Mouse (Mus musculus): ENCODE measurements around the gene Maff. TPM values are rescaled to one million over a fixed set of nuclear protein-coding genes. Genes with fewer than 3 reads are reported as not detected.

Gene Maff
- polyA plus RNA-seq, 1 experiment from 2014 or later, result 2.6 TPM

DNA sequence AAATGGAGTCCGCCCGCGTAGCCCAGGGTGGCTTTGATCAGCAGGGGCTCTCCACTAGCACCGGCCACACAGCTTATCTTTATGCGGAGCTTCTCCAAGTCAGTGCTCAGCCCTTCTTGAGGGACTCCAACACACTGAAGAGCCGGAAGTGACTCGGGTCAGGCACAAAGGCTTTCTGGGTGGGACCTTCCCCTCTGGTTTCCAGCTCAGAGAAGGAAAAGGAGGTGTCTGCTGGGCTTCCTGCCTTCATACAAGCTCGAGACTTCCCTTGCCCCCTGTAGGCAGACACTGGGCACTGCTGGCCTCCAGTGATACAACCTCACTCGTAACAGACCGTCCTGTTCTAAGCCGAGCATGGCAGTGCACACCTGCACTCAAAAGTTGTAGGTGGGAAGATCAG lies 50.3 kb downstream of the Maff start:
- 0 out of 2 replicates have a peak, but pooled peaks have one; percentile 39 for ATAC-seq (ENCODE audit: insufficient number of reproducible peaks, low FRiP score)
- no peak overlapping the region for H3K4me3 ChIP-seq
- H3K4me2 ChIP-seq, result peak overlapping the region; percentile 26
- H3K9me3 ChIP-seq (replicated peaks), result no peaks in the 10 kb centered on the region
- peaks cover 12% of the 10 kb centered on the region for H3K36me3 ChIP-seq
- 73% methylated on average over 11 of the region's 11 CpGs for WGBS
- peaks cover 94% of the 10 kb centered on the region for H3K4me1 ChIP-seq (replicated peaks)
- H3K27me3 ChIP-seq (replicated peaks), result no peaks in the 10 kb centered on the region
- 0 out of 2 replicates have a peak overlapping the region, but pooled peaks have one; percentile 16 for H3K9ac ChIP-seq
- 0 out of 2 replicates have a peak overlapping the region, but pooled peaks have one; percentile 7 for H3K27ac ChIP-seq (ENCODE audit: poor library complexity, severe bottlenecking)

DNA sequence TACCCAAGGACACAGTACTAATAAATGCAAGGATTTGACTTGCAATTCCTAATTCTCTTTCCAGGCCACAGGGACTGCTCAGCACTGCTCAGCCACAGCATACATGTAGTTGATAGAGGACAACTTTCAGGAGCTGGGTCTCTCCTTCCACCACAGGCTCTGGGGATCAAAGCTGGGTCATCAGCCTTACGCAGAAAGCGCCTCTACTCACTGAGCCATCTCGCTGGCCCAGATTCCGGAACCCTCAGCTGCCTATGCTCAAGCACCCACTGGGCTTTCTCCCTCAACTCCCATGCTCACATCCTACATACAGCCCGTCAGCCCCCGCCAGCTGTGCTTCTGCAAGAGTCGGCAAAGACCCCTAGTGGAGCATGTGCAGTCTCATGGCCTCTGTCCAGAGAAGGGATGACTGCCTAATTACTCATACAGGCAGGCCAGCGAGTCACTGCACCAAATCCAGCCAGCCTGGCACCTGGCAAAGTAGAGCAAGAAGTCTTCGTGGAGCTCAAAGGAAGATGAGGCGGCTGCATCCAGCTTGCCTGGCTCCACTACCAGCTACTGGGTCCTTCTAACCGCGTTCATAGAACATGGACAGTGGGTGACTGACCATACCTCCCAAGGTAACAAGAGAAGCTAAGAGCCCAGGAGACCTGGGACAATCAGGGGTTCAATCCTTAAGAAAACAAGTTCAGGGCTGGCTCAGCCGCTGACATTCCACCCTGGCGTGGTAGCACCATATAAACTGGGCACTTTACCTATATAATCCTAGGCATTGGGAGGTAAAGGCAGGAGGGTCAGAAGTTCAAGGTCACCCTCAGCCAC lies 53.0 kb downstream of the Maff start:
- no peaks in the 10 kb centered on the region for H3K9me3 ChIP-seq (replicated peaks)
- H3K4me2 ChIP-seq, result peak overlapping the region; percentile 94
- 69% methylated on average over 14 of the region's 14 CpGs for WGBS
- no peak overlapping the region for H3K4me3 ChIP-seq
- H3K27me3 ChIP-seq (replicated peaks), result no peaks in the 10 kb centered on the region
- ATAC-seq (ENCODE audit: insufficient number of reproducible peaks, low FRiP score), result no peak
- peaks cover 12% of the 10 kb centered on the region for H3K36me3 ChIP-seq
- peak overlapping the region; percentile 76 for H3K27ac ChIP-seq (ENCODE audit: poor library complexity, severe bottlenecking)
- peaks cover 81% of the 10 kb centered on the region for H3K4me1 ChIP-seq (replicated peaks)
- H3K9ac ChIP-seq, result peak overlapping the region; percentile 4

DNA sequence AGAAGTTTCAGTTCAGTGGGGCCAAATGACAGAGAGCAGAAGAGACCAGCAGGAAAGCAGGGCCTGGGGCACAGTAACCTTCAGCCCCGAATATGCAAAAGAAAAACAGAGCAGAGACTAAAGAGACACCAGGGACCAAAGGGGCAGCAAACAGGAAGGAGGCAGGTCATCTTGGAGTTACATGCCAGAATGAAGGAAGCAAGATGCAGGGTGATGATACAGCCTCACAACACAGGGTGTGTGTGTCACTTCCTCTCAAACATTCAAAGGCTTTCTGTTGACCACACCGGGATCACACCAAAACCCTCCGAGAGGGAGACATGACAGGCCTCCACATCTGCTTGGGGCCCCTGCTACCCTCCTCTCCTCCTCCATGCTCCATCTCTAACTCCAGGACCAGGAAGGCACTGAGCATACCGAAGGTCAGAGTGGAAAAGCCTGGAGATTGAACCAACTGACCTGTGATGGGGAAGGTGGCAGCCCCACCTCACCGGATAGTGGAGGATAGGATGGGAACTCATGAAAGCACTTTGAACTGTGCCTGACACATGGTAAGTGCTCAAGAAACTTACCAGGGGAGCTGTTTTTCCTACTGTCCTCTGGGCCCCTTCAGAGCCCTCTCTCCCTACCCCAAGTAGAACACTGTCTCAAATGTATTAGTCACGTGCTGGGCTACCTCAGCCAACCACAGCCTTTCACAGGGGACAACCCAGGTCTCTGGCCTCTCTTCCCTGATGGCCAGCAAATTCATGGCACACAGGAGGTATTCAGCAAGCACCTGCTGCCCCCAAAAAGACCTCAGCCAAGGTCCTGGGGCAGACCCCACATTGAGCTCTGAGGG lies 53.9 kb downstream of the Maff start:
- Histone ChIP-seq H3K9me3 (replicated peaks) (no peaks in the 10 kb centered on the region), H3K36me3 (peaks cover 12% of the 10 kb centered on the region), H3K27ac (ENCODE audit: poor library complexity, severe bottlenecking) (peak overlapping the region; percentile 76), H3K4me1 (replicated peaks) (peaks cover 71% of the 10 kb centered on the region), H3K27me3 (replicated peaks) (no peaks in the 10 kb centered on the region), H3K4me3 (peak overlapping the region; percentile 12), H3K9ac (peak overlapping the region; percentile 70), H3K4me2 (peak overlapping the region; percentile 94)
- ATAC-seq (ENCODE audit: insufficient number of reproducible peaks, low FRiP score), result no peak
- WGBS, result 48% methylated on average over 6 of the region's 6 CpGs

DNA sequence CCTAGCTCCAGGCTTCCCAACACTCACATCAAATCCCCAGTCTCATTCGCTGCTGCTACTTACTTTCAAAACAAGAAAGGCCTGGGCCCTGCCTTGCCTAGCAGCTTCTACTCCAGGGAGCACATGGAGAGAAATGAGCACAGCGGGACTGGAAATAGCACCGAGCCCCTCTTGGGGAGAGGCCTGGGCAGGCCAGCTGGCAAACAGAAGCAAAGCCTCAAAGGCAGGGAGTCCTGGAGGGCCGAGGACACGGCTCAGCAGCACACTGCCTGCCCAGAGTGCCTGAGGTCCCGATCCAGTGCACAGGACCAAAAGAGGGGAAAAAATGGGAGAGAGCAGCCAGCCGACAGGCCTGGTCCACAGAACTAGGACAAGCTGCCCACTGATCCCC lies 54.5 kb downstream of the Maff start:
- Histone ChIP-seq H3K36me3 (peaks cover 12% of the 10 kb centered on the region), H3K27ac (ENCODE audit: poor library complexity, severe bottlenecking) (peak overlapping the region; percentile 76), H3K4me2 (peak overlapping the region; percentile 94), H3K4me1 (replicated peaks) (peaks cover 65% of the 10 kb centered on the region), H3K4me3 (peak overlapping the region; percentile 12), H3K27me3 (replicated peaks) (no peaks in the 10 kb centered on the region), H3K9me3 (replicated peaks) (no peaks in the 10 kb centered on the region), H3K9ac (peak overlapping the region; percentile 70)
- ATAC-seq (ENCODE audit: insufficient number of reproducible peaks, low FRiP score), result no peak
- 55% methylated on average over 7 of the region's 7 CpGs for WGBS

DNA sequence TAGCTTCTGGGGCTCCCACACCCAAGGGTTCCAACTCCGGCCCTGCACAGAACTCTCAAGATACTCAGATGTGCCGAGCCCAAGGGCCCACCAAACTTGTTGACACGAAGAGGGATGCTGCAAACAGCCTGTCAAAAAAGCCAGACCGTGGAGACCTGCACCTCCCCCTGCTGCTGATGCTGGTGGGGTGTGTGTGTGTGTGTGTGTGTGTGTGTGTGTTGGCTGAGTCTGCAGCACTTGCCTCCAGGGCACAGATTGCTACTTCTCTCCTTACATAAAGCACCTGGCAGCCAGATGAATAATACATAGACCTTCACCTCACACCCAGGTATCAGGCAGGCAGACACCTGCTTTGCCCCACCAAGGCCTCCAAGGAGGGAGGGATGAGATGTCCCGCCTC lies 55.8 kb downstream of the Maff start:
- Histone ChIP-seq H3K4me2 (peak overlapping the region; percentile 94), H3K27me3 (replicated peaks) (no peaks in the 10 kb centered on the region), H3K9me3 (replicated peaks) (no peaks in the 10 kb centered on the region), H3K4me3 (peak overlapping the region; percentile 88), H3K27ac (ENCODE audit: poor library complexity, severe bottlenecking) (0 out of 2 replicates have a peak overlapping the region, but pooled peaks have one; percentile 75), H3K4me1 (replicated peaks) (peaks cover 61% of the 10 kb centered on the region), H3K9ac (peak overlapping the region; percentile 89), H3K36me3 (peaks cover 12% of the 10 kb centered on the region)
- no peak for ATAC-seq (ENCODE audit: insufficient number of reproducible peaks, low FRiP score)
- 5% methylated on average over 5 of the region's 5 CpGs for WGBS

DNA sequence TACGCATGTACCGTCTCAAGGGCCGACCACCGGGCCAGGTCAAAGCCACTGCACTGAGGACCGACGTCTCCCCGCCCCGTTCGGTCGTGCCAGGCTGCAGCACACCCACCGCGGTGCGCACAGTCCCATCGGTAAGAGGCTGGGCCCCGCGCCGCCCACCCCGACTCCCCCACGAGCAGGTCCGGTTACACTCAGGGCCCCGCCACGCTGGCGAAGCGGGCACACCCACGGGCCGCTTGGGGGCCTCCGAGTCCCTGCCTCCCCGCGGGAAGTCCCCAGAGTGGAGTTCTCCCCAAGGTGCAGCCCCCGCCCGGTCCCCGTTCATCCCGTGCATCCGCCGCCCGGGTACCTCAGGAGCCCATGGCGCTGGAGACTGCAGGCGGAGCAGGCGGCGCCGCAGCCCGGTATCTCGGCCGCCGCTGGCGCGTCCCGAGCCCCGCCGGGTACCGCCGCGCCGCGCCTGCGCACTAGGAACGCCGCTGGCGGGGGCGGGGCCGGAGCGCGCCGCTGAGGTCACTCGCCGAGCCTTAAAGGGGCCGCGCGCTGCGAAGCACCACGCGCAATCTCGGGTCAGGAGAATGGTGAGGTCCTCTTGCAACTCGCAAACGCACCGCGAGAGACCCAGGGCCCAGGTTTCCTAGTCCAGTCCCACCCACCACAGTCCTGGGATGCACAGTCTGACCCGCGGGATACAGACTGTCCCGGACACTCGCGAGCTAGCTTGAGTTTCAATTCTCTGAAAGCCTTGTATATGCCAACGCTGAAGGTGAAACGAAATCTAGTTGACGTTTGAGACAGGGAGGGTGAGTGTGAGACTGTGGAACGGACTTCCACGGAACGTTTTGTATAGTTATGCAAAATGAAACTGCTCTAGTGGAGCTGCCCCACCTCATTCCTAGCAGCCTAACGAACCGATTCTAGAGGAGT lies 56.7 kb downstream of the Maff start, which contains the start of gene Tmem184b:
Gene Tmem184b (minus strand): TSS at position 734 of the 927 bp plus-strand sequence.
- ATAC-seq (ENCODE audit: insufficient number of reproducible peaks, low FRiP score), result peak; percentile 86
- H3K9ac ChIP-seq, result peak within 1 kb of the TSS; percentile 89
- H3K9me3 ChIP-seq (replicated peaks), result no peaks in the 10 kb centered on the region
- H3K4me3 ChIP-seq, result peak within 1 kb of the TSS; percentile 88
- peaks cover 58% of the 10 kb centered on the region for H3K4me1 ChIP-seq (replicated peaks)
- peak within 1 kb of the TSS; percentile 94 for H3K4me2 ChIP-seq
- peak within 1 kb of the TSS; percentile 75 for H3K27ac ChIP-seq (ENCODE audit: poor library complexity, severe bottlenecking)
- peaks cover 5% of the 10 kb centered on the region; the same call in 1 of the 2 replicates for H3K36me3 ChIP-seq
- no peaks in the 10 kb centered on the region for H3K27me3 ChIP-seq (replicated peaks)
- WGBS, result under 1% methylated on average over 90 of the region's 90 CpGs

DNA sequence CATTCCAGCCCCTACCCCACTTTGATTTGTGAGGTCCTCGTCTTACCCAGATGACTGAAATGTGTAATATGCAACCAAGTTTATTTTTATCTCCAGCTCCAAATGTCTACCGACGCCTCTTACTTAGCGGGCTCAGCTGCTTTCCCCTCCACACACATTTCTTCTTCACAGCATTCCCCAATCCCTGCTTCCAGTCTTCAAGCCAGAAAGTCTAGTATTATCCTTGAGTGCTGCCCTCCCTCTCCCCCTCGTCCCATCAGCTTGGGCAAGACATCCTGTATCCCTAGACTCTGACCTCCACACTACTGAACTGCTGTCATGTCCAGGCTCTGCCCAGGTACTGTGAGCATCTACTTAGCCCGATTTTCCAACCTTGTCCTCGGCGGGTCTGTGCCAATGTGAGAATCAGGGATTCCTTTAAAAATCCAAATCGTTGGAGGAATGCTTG lies 57.4 kb downstream of the Maff start:
- Histone ChIP-seq H3K36me3 (no peaks in the 10 kb centered on the region), H3K9me3 (replicated peaks) (no peaks in the 10 kb centered on the region), H3K4me3 (peak overlapping the region; percentile 88), H3K9ac (peak overlapping the region; percentile 89), H3K27ac (ENCODE audit: poor library complexity, severe bottlenecking) (peak overlapping the region; percentile 75), H3K4me2 (peak overlapping the region; percentile 94), H3K4me1 (replicated peaks) (peaks cover 56% of the 10 kb centered on the region), H3K27me3 (replicated peaks) (no peaks in the 10 kb centered on the region)
- no peak for ATAC-seq (ENCODE audit: insufficient number of reproducible peaks, low FRiP score)
- 20% methylated on average over 9 of the region's 9 CpGs for WGBS

DNA sequence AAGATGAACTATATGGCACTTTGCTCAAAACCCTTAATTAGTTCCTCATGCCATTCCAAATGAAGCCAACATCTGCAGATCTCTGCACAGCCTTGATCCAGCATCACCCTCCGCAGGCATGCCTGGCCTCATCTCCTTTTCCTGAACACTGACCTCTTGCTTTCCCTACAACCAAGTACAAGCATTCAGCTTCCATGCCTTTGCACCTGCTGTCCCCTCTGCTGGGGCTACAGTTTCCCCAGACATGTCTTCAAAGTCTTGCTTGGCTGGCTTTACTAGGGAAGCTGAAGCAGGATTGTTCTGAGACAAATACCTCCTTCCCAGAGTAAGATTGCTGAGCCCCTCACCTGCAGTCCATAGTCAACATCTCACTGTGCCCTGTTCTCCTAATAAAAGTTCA lies 57.9 kb downstream of the Maff start:
- H3K4me3 ChIP-seq, result no peak overlapping the region
- H3K9ac ChIP-seq, result no peak overlapping the region
- H3K27me3 ChIP-seq (replicated peaks), result no peaks in the 10 kb centered on the region
- no peak overlapping the region for H3K27ac ChIP-seq (ENCODE audit: poor library complexity, severe bottlenecking)
- no peaks in the 10 kb centered on the region for H3K9me3 ChIP-seq (replicated peaks)
- ATAC-seq (ENCODE audit: insufficient number of reproducible peaks, low FRiP score), result no peak
- H3K4me2 ChIP-seq, result no peak overlapping the region; the same call in 1 of the 2 replicates
- 58% methylated on average over 1 of the region's 1 CpGs for WGBS
- no peaks in the 10 kb centered on the region for H3K36me3 ChIP-seq
- peaks cover 56% of the 10 kb centered on the region for H3K4me1 ChIP-seq (replicated peaks)

DNA sequence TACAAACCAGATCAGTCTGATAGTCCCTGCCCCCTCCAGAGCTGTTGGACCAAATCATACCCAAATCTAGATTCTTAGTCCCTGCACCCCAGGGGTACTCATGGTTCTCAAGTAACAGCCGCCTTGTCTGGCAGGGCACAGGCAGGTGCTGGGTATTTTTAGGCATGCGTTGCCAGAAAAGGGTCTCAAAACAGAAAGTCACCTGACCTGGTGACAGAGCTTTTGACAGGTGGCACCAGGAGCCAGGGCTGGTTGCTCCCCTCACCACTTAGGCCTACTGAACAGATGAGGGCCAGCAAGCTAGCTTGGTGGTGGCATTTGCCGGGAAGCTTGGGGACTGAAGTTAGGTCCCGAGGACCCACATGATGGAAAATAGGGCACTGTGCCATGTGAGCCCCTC lies 60.1 kb downstream of the Maff start:
- WGBS, result 64% methylated on average over 4 of the region's 4 CpGs
- Histone ChIP-seq H3K4me1 (replicated peaks) (peaks cover 35% of the 10 kb centered on the region), H3K9ac (no peak overlapping the region), H3K4me2 (no peak overlapping the region), H3K9me3 (replicated peaks) (no peaks in the 10 kb centered on the region), H3K36me3 (no peaks in the 10 kb centered on the region), H3K27me3 (replicated peaks) (no peaks in the 10 kb centered on the region), H3K4me3 (no peak overlapping the region), H3K27ac (ENCODE audit: poor library complexity, severe bottlenecking) (no peak overlapping the region)
- ATAC-seq (ENCODE audit: insufficient number of reproducible peaks, low FRiP score), result no peak

All from heart, embryonic 12.5 days (tissue).